In genomic region chr4:76023756-76024501, GRCm38 (mm10) we compare ENCODE assay signal across 19 mouse cellular contexts.
DNase-seq lines count a peak whose midpoint lies in the region; ATAC-seq and TF ChIP-seq lines count a peak whose summit lies in the region.
"Had no signal": no experiment of that assay in that cellular context is flagged by ENCODE, and none has a peak within 500 bp of the region (broad histone marks: within the 10 kb centered on the region; RNA-seq: fewer than 3 reads in every experiment).

No protein-coding gene starts in this region.

- WGBS in forebrain, embryonic 13.5 days: 44% methylated on average over 13 of the region's 13 CpGs
- WGBS in forebrain, embryonic 11.5 days: 70% methylated on average over 13 of the region's 13 CpGs
- WGBS in lung, embryonic 14.5 days: 36% methylated on average over 13 of the region's 13 CpGs
- 52% methylated on average over 13 of the region's 13 CpGs for WGBS in lung, postnatal 0 days

- no peak for DNase-seq in forebrain, embryonic 11.5 days (ENCODE audit: low spot score)
- DNase-seq in lung, embryonic 14.5 days: peak; percentile 77
- DNase-seq in lung, postnatal 25 days (ENCODE audit: low spot score): no peak
- DNase-seq in lung, postnatal 0 days (ENCODE audit: low spot score): peak; percentile 16
- DNase-seq in lung, postnatal 10 days: no peak
- DNase-seq in brain, embryonic 14.5 days (ENCODE audit: low read depth): peak; percentile 52
- DNase-seq: adrenal gland, postnatal 25 days; cerebellum, adult 18-20 months; cerebellum, adult 9-10 months; cerebellum, postnatal 14 days; gastrocnemius, adult 2 months; gastrocnemius, postnatal 14 days; heart, adult 11 months had no signal

- no peaks in the 10 kb centered on the region for H3K9me3 ChIP-seq in forebrain, embryonic 13.5 days (replicated peaks)
- no peaks in the 10 kb centered on the region for H3K9me3 ChIP-seq in forebrain, embryonic 11.5 days (ENCODE audit: control insufficient read depth, low read length)
- no peaks in the 10 kb centered on the region for H3K9me3 ChIP-seq in lung, embryonic 14.5 days (ENCODE audit: low read depth, low read length)
- H3K9me3 ChIP-seq in lung, postnatal 0 days (ENCODE audit: low read length): no peaks in the 10 kb centered on the region
- H3K9me3 ChIP-seq: forebrain, embryonic 12.5 days; hindbrain, embryonic 12.5 days; hindbrain, embryonic 15.5 days had no signal

- H3K27ac ChIP-seq in forebrain, embryonic 13.5 days: peak overlapping the region; percentile 10; the same call in 1 of the 2 replicates
- no peak overlapping the region for H3K27ac ChIP-seq in forebrain, embryonic 11.5 days (ENCODE audit: low read depth, low read length)
- peak overlapping the region; percentile 66 for H3K27ac ChIP-seq in lung, embryonic 14.5 days (ENCODE audit: low read depth)
- H3K27ac ChIP-seq in lung, postnatal 0 days (ENCODE audit: low read length): no peak overlapping the region
- H3K27ac ChIP-seq: forebrain, embryonic 12.5 days; gastrocnemius, adult 2 months; hindbrain, embryonic 12.5 days; hindbrain, embryonic 15.5 days had no signal

- no peak for TF ChIP-seq POLR2A in brain, embryonic 14.5 days (IDR thresholded peaks at IDR 0.05; ENCODE audit: borderline replicate concordance, extremely low read depth, insufficient read depth, insufficient read length, poor library complexity, severe bottlenecking)

- H3K9ac ChIP-seq in forebrain, embryonic 13.5 days: no peak overlapping the region
- no peak overlapping the region for H3K9ac ChIP-seq in forebrain, embryonic 11.5 days (ENCODE audit: low read length)
- H3K9ac ChIP-seq in lung, embryonic 14.5 days: no peak overlapping the region
- H3K9ac ChIP-seq in lung, postnatal 0 days (replicated peaks; ENCODE audit: low read depth): no peak overlapping the region
- H3K9ac ChIP-seq: forebrain, embryonic 12.5 days; hindbrain, embryonic 12.5 days; hindbrain, embryonic 15.5 days had no signal

- ATAC-seq in forebrain, embryonic 13.5 days: no peak
- ATAC-seq in forebrain, embryonic 11.5 days (replicated peaks; ENCODE audit: low FRiP score): no peak
- peak; percentile 84 for ATAC-seq in lung, embryonic 14.5 days (ENCODE audit: insufficient read depth)
- peak; percentile 44; the same call in 1 of the 2 replicates for ATAC-seq in lung, postnatal 0 days
- ATAC-seq: activated CD4-positive, CD25-positive, alpha-beta regulatory T cell, adult 4 months had no signal

- TF ChIP-seq CTCF in lung, embryonic 14.5 days (IDR thresholded peaks at IDR 0.05; ENCODE audit: low read depth): no peak
- TF ChIP-seq CTCF in lung, postnatal 0 days (IDR thresholded peaks at IDR 0.05): no peak
- TF ChIP-seq CTCF in brain, embryonic 14.5 days (IDR thresholded peaks at IDR 0.05; ENCODE audit: borderline replicate concordance, extremely low read depth, insufficient read depth, insufficient read length): no peak

- H3K4me2 ChIP-seq in forebrain, embryonic 13.5 days: no peak overlapping the region
- H3K4me2 ChIP-seq in forebrain, embryonic 11.5 days (ENCODE audit: low read depth, low read length, severe bottlenecking): no peak overlapping the region
- no peak overlapping the region for H3K4me2 ChIP-seq in lung, embryonic 14.5 days
- H3K4me2 ChIP-seq in lung, postnatal 0 days (replicated peaks; ENCODE audit: low read depth, low read length): no peak overlapping the region
- H3K4me2 ChIP-seq: forebrain, embryonic 12.5 days; heart, embryonic 11.5 days; hindbrain, embryonic 12.5 days; hindbrain, embryonic 15.5 days had no signal

- TF ChIP-seq EP300 in lung, postnatal 0 days (IDR thresholded peaks at IDR 0.05): no peak

- no peaks in the 10 kb centered on the region for H3K36me3 ChIP-seq in forebrain, embryonic 13.5 days (ENCODE audit: poor library complexity, severe bottlenecking)
- no peaks in the 10 kb centered on the region for H3K36me3 ChIP-seq in forebrain, embryonic 11.5 days (ENCODE audit: control insufficient read depth, insufficient read depth, low read length)
- H3K36me3 ChIP-seq in lung, embryonic 14.5 days (ENCODE audit: insufficient read depth): no peaks in the 10 kb centered on the region
- H3K36me3 ChIP-seq in lung, postnatal 0 days (ENCODE audit: insufficient read depth, low read length): no peaks in the 10 kb centered on the region
- H3K36me3 ChIP-seq: forebrain, embryonic 12.5 days; hindbrain, embryonic 12.5 days; hindbrain, embryonic 15.5 days had no signal

- H3K27me3 ChIP-seq in forebrain, embryonic 13.5 days: no peaks in the 10 kb centered on the region
- H3K27me3 ChIP-seq in forebrain, embryonic 11.5 days (ENCODE audit: control insufficient read depth, insufficient read depth, low read length): no peaks in the 10 kb centered on the region
- no peaks in the 10 kb centered on the region for H3K27me3 ChIP-seq in lung, embryonic 14.5 days (ENCODE audit: insufficient read depth, low read length)
- no peaks in the 10 kb centered on the region for H3K27me3 ChIP-seq in lung, postnatal 0 days (replicated peaks; ENCODE audit: insufficient read depth, low read length)
- H3K27me3 ChIP-seq: forebrain, embryonic 12.5 days; hindbrain, embryonic 12.5 days; hindbrain, embryonic 15.5 days had no signal

- H3K4me1 ChIP-seq in forebrain, embryonic 13.5 days: peaks cover 15% of the 10 kb centered on the region
- H3K4me1 ChIP-seq in forebrain, embryonic 11.5 days (replicated peaks; ENCODE audit: control insufficient read depth, insufficient read depth, low read length): 0 out of 2 replicates have a peak, but pooled peaks cover 1% of the 10 kb centered on the region
- H3K4me1 ChIP-seq in lung, embryonic 14.5 days (ENCODE audit: insufficient read depth): no peaks in the 10 kb centered on the region
- no peaks in the 10 kb centered on the region for H3K4me1 ChIP-seq in lung, postnatal 0 days (ENCODE audit: insufficient read depth, low read depth, low read length)

- no peak overlapping the region for H3K4me3 ChIP-seq in forebrain, embryonic 13.5 days
- H3K4me3 ChIP-seq in forebrain, embryonic 11.5 days (ENCODE audit: low read depth, low read length): no peak overlapping the region
- no peak overlapping the region for H3K4me3 ChIP-seq in lung, embryonic 14.5 days (ENCODE audit: low read depth, low read length)
- no peak overlapping the region for H3K4me3 ChIP-seq in lung, postnatal 0 days (ENCODE audit: low read depth, low read length)
- H3K4me3 ChIP-seq: forebrain, embryonic 12.5 days; gastrocnemius, adult 2 months; hindbrain, embryonic 12.5 days; hindbrain, embryonic 15.5 days had no signal

Comparison
In these comparisons a context has a peak if more than half of its experiments do, and no peak if none do; other contexts are left out.
1. H3K27ac ChIP-seq: peak in forebrain, embryonic 13.5 days (single experiment) and lung, embryonic 14.5 days (single experiment); none in forebrain, embryonic 11.5 days (single experiment) and lung, postnatal 0 days (single experiment).
2. DNase-seq: peak in lung, embryonic 14.5 days (single experiment), lung, postnatal 0 days (single experiment) and brain, embryonic 14.5 days (single experiment); none in forebrain, embryonic 11.5 days (single experiment), lung, postnatal 25 days (single experiment) and lung, postnatal 10 days (single experiment).
3. ATAC-seq: peak in lung, embryonic 14.5 days (single experiment) and lung, postnatal 0 days (single experiment); none in forebrain, embryonic 13.5 days (single experiment) and forebrain, embryonic 11.5 days (single experiment).